Mouse (Mus musculus): ENCODE results near the gene Prx.

Prx gene

DNA sequence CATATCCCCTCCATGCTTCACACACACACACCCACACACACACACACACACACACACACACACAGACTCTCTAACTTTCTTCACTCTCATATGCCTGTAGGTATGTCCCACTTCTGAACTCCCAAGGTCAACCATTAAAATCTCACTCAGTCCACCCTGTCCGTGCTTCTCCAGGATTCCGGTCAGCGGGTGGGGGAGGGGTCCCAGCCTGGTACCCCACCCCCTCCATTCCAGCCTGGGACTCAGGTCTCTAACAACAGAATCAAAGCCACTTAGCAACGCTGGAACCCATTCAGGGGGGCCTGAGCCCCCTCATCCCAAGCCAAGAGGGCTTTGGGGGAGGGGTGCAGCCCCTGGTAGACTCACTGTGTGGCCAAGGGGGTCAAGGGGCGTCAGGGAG, 23.8 kb downstream of the Prx start, which contains the start of gene Hipk4:
TSS of gene Hipk4 (plus strand) at position 301 of the 400 bp plus-strand sequence.
- no peak for DNase-seq (ENCODE audit: low spot score in 2 of 2)

DNA sequence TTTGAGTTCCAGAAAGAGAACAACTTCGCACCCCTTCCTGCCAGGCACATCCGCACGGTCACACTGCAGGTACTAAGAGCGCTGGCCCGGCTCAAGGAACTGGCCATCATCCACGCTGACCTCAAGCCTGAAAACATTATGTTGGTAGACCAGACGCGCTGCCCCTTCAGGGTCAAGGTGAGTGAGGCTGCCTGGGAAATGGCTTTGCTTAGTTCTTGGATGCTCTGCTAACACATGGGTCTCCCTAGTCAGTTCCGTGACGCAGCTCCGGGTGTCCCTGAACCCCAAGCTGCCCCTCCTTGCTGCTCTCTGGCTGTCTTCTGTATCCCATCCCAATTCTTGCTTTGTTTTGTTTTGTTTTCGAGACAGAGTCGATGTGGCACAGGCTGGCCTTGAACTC, 24.7 kb downstream of the Prx start:
- DNase-seq (ENCODE audit: low spot score in 2 of 2): no peak

DNA sequence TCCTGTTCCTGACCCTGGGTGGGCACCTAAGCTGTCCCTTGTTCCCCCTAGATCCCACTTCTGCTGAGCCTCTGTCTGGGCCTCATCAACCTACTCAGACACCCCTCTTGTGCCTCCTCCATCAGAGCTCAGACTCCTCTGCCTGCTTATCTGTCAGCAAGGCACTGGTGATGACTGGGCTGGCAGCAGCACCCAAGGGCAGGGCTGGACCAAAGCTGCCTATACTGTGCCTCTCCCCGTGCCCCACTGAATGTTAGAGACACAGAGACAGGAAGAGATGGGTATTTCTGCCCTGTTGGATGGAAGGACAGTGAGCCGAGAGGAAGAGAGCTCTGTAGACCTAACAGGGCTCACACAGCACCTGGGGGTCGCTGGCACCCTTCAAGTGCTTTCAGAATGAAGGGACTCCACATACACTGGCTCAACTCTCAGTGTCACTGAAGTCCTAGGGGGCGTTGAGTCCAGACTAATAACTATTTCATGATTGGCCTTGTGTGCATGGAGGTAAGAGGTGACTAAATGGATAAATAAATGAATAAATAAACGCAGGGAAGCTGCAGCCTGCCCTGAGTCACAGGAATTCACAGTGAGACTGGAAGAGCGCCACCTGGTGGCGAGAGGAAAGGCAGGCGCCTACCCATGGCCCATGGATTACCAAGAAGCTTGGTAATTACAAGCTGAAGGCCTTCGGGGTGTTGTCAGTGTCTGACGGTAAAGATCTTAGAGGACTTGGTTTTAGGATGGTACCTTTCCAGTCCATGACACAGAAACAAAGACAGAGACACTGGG, 27.1 kb downstream of the Prx start:
- DNase-seq (ENCODE audit: low spot score in 2 of 2): peak in 1 of 2 experiments; percentile 77

DNA sequence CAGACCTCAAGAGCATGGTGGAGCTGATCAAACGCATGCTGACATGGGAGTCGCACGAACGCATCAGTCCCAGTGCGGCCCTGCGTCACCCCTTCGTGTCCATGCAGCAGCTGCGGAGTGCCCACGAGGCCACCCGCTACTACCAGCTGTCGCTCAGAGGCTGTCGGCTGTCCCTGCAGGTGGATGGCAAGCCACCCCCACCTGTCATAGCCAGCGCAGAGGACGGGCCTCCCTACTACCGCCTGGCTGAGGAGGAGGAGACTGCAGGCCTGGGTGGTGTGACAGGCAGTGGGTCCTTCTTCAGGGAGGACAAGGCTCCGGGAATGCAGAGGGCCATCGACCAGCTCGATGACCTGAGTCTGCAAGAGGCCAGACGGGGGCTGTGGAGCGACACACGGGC, 29.9 kb downstream of the Prx start:
- no peak for DNase-seq (ENCODE audit: low spot score in 2 of 2)

DNA sequence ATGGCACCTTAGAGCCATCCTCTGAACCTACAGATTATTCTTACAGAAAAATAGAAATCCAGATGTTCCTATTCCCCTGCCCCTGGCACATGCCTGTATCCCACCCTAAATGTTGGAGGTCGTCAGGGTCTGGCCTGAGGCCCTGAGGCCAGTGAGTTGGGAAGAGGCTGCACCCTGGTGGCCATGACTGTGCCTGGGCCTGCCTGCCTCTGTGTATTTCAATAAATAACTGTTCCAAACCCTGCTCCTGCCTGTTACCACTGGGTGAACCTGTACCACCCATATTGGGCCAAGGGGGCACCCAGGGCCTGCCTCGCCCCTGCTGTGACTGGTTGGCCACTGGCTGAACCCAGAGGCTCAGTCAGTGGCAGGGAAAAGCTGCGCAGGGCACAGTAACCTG, 31.8 kb downstream of the Prx start:
- DNase-seq (ENCODE audit: low spot score in 2 of 2): no peak

DNA sequence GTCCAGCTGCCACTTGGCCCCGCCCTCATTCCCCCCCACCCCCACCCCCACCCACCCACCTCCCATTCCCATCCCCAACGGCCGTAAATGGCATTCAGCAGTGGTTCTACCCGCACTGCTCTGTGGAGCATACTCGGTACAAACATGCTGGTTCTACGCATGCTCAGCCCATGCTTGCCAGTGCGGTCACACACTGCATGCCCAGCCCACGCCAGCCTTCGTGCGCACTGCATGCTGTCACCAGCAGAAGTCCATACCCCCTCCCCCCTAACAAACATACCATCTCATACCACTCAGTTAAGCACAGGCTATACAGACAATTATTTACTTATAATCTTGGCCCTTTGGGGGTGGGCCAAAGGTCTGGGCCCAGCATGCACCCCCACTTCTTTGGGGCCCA, 32.6 kb downstream of the Prx start:
- DNase-seq (ENCODE audit: low spot score in 2 of 2): peak in 1 of 2 experiments; percentile 65

DNA sequence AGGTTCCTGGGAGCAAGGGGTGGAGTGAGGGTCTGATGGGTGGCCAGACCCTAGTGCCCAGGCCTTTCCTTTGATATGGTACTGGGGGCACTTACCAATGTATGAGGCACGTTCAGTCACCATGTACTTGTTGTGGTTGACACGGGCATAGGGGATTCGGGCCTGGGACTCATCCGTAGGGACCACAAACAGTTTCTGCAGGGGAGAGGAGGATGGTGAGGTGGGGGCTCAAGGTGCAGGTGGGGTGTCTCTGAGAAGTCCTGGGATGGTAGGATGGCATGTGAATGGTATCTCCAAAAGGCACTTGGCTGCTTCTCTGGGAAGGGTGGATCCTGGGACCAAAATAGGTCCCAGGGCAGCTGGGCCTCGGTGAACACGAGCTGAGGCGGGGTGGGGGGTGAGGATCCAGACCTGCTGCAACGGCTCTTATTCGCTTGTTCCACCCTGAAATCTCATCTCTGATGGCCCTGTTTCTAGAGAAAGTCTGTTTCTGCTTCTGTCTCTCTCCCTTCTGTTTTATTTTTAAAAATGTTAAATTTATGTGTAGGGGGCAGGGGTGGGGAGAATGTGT, 33.4 kb downstream of the Prx start:
- DNase-seq (ENCODE audit: low spot score in 2 of 2): no peak

DNA sequence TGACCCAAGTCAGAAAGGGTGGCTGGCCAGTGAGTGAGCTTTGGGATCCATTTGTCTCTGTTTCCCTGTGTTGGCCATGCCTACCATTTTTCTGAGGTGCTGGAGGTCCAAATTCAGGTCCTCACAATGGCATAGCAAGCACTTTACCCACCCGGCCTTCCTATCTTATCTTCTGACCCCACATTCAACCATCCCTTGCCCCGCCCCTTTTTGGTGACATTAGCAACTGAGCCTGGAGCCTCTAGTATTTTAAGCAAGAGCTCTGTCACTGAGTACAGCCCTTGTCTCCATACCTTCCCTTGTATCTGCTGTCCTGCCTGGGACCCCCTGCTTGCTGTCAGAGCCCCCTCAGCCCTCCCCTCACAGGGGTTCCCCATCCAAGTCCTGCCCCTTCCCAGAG, 36.3 kb downstream of the Prx start:
- no peak for DNase-seq (ENCODE audit: low spot score in 2 of 2)

DNA sequence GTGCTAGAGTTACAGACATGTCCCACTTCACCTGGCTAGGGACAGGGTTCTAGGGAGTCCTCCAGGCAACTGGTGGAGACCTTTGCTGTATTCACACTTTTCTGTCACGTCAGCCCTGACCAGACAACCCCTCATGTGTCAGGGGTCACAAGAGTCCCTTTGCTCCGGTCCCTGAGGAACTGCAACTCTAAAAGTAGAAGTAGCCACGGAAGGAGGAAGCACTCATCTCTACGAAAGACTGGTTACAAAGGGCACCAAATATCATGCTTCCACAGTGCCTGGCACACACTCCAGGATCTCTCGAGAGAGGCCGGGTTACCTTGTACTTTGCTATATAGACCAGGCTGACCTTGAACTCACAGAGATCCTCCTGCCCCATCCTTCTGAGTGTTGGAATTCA, 37.5 kb downstream of the Prx start:
- DNase-seq (ENCODE audit: low spot score in 2 of 2): no peak

DNA sequence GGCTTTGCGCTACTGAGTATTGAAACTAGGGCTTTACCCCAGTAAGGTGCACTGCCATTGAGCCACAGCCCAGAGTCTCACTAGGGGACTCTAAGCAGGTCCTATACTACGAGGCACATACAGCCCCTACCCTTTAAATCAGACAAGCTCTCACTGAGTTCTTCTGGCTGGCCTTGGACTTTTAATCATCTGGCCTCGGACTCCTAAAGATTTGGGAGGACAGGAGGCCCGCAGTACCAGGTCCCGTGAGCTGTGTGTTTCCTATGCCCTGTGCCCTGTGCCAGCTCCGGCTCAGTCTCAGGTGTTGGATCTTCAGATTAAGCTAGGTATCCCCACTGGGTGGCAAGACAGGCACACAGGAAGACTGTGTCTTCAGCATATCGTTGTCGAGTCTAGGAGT, 38.9 kb downstream of the Prx start:
- no peak for DNase-seq (ENCODE audit: low spot score in 2 of 2)

DNA sequence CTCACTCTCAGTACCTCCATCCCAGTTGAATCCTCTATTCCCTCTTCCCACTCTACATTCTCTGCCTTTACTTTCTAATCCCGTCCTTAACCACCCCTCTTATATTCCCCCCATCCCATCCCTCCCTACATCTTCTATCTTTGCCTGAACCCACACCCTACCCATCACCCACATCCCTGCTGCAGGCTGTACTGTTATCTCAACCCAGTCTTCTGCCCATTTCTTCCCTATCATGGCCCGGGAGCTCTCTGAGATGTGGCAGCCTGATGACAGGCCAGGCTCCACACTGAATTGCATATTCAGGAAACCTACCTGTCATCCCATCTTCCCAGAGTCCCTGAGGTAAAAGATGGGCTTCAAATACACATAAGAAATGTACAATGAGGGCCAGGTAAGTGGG, 39.7 kb downstream of the Prx start:
- no peak for DNase-seq (ENCODE audit: low spot score in 2 of 2)

DNA sequence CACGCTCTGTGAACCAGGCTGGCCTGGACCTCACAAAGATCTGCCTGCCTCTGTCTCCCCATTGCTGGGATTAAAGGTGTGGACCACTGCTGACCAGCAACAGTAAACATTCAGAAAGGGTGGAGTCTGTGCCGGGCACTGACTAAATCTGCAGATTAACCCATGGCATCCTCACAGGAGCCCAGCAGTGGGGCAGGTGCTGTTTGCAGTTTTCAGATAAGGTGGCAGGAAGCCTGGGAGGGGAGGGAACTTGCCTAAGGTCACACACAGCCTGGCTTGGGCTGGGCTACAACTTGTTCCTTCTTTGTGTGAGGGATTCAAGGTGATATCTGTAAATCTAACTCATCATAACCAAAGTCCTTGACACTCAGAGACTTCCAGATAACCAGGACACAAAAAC, 41.4 kb downstream of the Prx start:
- DNase-seq (ENCODE audit: low spot score in 2 of 2): no peak

DNA sequence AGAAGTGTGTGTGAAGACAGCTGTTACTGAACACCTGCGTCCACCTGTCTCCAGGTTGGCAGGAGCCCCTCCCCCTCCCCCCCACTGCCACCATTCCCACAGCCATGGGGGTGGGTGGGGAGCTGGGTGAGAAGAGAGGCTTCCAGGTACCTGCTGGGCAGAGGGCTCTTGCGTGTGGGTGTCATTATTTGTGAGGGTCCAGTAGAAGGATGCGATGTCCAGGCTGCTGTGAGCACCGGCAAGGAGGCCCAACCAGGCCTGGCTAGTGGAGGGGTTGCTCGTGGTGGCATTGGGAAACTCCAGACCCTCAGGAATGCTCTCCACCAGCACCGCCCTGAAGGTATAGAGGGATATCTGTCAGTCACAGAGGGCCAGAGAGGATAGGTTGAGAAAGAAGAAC, 41.8 kb downstream of the Prx start:
- DNase-seq (ENCODE audit: low spot score in 2 of 2): no peak

DNA sequence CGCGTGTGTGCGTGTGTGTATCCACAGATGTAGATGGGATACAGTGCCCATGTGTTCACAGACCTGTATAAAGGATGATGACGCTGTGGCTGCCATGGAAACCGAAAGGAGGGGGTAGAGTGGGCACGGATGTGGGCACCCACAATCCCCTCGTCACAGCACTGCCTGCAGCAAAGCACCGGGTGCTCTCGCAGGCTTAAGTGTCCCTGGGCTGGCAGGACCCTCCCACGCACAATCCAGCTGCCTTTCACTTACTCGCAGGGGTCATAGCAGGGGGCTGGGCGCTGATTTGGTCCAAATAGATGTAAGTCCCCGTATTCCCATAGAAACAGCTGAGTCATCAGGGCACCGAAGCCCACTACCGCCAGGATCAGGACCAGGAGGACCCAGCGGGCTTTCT, 42.3 kb downstream of the Prx start:
- peak; percentile 92 to 96 for DNase-seq (ENCODE audit: low spot score in 2 of 2)

DNA sequence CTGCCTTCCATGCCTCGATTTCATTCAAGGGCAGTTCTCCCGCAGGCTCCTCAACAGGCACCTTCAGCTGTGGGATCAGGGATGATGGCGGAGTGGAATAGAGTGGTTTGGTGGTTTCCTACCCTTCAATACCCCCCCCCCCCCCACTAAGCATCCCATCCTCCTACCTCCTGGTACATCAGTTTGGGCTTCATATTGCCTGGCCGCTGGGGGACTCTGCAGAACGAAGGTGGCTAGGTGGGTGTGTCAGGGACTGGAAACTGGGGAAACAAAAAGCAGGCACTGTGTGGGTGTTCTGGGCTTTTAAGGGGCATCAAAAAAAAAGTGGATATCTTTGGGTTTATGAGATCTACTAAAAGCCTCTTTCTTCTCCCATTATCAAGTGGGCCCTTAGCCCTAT, 42.8 kb downstream of the Prx start:
- no peak for DNase-seq (ENCODE audit: low spot score in 2 of 2)

DNA sequence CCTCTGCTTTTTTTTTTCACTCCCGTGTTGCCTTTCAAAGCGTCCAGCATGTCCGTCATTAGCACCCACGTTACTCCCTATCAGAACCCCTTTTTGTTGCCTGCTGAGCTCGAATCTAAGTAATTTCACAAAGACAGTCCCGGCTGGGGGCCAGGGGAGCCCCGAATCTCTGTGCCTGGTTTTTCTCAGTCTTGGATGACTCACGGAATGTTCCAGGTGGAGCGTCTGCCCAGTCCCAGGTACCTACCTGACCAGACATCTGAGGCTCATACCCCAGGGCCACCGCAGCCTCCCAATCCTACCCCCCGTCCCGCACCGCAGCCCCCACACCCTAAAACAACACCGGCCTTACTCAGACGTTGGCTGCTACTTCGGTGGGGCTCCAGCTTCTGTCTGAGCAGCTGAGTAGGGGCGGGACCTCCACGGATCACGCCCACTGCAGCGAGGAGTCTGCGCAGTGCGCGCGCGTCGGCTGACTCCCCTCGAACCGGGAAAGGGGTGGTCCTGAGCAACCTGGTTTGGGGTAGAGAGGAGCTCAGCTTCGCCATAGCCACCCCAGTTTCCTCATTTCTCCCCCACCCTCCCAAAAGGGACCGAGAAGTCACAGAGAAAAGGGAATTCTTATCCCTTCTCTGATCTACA, 43.4 kb downstream of the Prx start:
- DNase-seq (ENCODE audit: low spot score in 2 of 2): peak; percentile 87 to 93

DNA sequence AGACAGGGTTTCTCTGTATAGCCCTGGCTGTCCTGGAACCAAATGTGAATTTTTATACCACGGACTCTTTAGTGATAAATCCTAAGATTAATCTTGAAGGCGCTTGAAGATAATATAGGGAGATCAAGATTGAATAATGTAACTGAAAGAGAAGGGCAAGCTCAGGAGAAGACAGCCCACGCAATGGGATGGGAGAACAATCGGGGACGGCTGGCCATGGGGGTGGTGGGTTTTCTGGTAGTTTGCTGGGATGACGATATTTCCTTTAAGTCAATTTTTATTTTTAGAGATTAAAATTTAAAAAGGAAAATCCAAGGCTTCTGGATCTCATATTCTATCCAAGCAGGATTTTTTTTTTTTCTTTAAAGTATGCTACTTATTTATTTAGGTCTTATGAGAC, 43.9 kb downstream of the Prx start:
- no peak for DNase-seq (ENCODE audit: low spot score in 2 of 2)

DNA sequence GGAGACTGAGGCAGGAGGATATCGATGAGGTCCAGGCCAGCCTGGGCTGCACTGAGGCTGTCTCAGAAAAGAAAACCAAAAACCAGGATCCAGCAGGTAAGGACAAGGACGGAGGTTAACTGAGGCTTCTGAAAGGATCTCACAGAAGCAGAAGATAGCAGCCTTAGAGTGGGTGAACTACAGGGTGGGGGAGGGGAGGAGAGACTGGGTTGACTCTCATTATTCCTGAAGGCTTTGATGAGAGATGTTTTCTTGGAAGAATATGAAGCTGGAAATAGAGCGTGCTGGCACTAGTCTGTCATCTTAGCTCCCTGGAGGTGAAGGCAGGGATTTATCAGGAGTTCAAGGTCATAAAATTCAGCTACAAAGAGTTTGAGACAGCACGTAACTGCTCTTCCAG, 44.7 kb downstream of the Prx start:
- no peak for DNase-seq (ENCODE audit: low spot score in 2 of 2)

DNA sequence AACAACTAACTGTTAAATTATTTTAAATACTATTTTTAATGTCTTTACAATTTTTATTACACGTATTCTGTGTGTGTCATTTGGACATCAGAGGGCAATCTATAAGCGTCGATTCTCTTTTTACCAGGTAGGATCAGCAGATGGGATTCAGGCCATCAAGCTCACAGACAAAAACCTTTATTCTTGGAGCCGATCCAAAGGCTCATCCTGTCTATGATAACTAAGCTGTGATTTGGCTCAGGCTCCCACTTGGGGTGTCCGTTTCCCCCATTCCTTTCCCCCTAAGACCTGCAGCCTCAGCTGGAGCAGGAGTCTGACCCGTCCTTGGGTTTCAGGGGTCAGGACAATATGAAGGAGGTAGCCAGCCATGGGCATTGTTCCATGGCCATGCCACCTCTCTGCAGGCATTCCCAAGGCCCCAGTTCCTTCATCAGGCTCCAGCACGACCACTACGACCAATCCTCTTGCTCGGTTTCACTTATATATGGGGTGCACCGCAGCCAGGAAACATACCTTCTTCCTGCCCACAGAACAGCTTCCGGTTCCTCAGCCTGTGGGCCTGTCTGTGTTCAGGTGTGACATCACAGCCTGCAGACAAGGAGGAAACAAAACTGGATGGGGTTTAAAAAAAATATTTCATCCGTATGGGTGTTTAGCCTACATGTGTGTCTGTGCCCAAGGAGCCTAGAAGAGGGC, 45.7 kb downstream of the Prx start:
- DNase-seq (ENCODE audit: low spot score in 2 of 2): no peak

DNA sequence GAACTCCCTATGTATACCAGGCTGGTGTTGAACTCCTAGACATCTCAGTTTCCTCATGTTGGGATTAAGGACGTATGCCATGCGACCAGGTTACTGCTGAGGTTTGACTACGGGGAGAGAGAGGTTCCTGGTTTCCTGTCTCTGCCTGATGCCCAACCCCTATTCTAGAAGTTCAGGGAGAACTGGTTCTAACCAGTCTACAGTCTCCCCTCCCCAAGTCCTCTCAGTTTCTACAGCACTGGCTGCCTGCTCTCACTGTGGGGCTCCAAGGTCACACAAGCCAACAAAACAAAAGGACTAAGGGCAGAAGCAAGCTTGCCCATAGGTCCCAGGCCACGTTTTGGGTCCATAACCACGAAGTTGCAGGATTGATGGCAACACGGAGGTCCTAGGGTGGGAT, 50.5 kb downstream of the Prx start:
- DNase-seq (ENCODE audit: low spot score in 2 of 2): no peak

DNA sequence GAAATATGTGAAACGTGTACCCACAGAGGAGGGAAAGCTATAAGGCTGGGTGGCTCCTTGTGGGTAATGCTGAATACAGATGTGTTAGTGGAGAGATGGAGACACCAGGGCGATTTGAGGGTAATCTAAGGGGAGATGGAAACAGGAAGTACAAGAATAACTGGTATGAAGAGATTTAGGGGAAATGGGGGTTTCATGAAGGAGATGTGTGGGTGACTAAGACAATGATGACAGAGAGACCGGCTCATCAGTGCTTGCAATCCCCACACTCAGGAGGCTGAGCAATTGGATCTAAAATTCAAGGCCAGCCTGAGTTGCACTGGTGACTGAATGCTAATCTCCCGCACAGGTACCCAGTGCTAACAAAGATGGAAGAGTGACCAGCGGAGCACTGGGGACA, 52.9 kb downstream of the Prx start:
- no peak for DNase-seq (ENCODE audit: low spot score in 2 of 2)

DNA sequence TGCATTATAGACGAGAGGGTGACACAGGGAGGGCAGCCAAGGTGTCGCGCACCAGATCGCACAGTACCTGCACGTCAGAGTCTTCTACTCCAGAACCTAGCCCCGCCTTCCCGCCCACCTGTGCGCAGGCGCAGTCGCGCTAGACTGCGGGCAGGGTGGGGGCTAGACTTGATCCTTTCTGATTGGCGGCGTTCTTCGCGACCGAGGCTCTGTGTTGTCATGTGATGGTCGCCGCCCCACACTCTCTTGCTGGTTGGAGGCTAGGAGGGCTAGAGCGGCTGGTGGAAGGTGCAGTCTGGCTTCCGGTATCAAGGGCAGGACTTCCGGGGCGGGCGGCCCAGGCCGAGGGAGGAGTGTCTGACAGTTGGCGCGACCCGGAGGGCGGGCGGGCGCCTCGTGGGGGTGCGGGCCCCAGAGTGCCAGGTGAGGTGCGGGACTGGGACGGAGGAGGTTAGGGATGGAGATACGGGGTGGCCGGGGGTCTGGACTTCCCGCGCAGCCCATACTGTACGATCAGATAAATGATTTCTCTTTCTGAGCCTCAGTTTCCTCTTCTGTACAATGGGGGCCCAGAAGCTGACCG, 53.9 kb downstream of the Prx start, which contains the start of the genes Pld3 and 2310022A10Rik:
TSS of gene Pld3 (minus strand) at position 288 of the 583 bp plus-strand sequence.
TSS of gene 2310022A10Rik (plus strand) at position 303 of the 583 bp plus-strand sequence.
- peak; percentile 97 to 98 for DNase-seq (ENCODE audit: low spot score in 2 of 2)
